Mouse (Mus musculus): ENCODE data around the gene Hpd.

Gene Hpd

DNA sequence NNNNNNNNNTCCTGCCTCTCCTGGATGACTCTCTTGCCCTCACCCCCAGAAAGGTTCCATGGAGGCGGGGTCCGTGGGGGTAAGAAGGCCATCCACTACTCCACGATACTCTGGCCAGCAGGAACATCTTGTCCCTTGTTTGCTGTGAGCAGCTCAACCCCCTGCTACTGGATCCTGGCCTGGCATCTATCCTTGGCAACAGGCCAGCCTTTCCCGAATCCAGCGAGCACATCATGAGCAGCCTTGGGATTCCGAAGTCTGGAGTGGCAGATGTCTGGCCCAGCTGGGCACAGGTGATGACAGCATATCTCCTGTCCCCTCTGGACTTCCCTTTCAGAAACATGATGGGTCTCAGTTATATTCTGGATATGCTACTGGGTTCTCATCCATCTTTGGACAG, 3.4 kb upstream of the Hpd start:
- DNase-seq (ENCODE audit: low read depth, low spot score) = no peak

DNA sequence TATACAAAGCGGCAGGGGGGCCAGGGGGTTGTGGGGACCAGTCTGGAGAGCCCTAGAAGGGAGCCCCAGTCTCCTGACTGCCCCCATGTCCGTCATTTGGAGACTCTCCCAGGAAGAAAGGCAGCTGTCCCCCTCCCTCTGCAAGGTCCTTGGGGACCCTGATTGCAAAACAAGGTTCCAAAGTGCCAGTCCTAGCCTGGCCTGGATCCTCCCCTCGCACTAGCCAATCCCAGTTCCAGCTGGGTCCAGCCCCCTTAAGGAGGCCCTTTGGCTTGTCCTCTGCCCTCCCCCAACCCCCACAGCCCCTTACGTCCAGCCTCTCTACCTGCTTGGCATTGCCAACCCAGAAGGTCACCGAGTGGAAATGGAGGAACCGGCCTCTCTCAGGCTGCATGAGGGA, 991 bp downstream of the Hpd start:
- DNase-seq (ENCODE audit: low read depth, low spot score) = no peak

- no peak for DNase-seq (ENCODE audit: low read depth, low spot score)
These were observed 2.1 kb downstream of the Hpd start for GRCm38 (mm10) chr5:123180390-123180789.

DNA sequence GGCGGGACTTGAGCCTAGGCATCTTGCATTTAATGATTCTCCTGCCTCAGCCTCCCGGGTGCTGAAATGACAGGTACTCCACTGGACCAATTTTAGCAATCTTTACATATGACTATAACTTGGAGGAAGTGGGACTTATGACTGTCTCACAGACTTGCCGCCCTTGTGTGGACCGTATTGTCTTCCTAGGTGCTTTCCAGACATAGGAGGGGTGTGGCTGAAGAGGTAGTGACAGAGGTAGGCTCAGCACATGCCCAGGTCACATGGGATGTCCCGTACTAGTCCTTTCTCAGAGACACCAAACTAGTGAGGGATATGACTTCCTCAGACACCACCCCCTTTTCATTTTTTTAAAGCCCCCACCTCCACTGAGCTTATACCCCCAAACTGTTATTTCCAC, 3.7 kb downstream of the Hpd start:
- DNase-seq (ENCODE audit: low read depth, low spot score) = no peak

DNA sequence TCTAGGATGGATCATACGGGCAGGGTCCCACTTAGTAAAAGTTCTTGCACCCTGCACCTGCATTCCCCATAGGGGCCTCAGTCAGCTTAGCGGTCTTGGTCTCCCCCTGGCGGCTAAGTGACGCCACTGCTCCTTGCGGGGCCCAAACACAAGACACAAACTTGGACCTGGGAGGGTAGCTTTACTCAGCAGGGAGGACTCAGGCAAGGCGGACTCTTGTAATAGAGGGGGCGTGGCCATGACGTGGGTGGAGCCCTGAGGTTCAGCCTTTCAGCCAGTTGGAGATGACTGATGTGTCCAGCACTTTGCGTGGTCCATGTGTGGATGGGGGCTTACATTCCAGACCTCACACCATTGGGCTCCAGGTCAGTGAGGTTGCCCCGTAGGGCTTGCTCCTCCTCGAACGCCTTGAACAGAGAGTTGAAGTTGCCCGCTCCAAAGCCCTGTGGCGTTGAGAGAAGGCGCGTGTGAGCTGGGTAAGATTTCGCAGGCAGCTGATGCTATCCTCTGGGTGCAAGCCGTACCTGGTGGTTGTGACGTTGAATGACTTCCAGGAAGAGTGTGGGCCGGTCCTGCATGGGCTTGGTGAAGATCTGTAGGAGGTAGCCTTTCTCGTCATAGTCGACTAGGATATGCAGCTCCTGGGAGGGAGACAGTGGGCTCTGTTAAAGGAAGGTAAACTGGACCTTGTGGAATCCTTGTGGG, 10.7 kb downstream of the Hpd start:
- DNase-seq (ENCODE audit: low read depth, low spot score) = peak; percentile 62

DNA sequence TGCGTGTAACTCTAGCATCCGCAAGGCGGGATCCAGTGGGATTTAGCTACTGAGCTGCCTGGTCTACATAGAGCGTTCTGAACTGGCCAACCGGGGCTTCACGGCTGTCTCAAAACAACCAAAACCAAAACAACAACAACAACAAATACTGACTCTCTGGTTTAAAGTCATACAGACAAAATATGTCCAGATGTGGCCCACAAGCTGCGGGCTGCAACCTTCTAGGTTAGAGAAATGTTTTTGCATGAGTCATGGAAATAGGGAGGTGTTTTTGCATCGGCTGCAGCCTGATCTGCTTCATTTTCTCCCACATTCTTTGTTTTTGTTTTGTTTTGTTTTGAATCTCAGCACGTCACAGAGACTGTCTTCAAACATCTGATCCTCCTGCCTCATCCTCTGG, 12.2 kb downstream of the Hpd start:
- no peak for DNase-seq (ENCODE audit: low read depth, low spot score)

- no peak for DNase-seq (ENCODE audit: low read depth, low spot score)
These were observed 13.2 kb downstream of the Hpd start, which contains the start of gene Psmd9 for GRCm38 (mm10) chr5:123169284-123169683. Gene Psmd9, plus strand, starts transcription at chr5:123169413.

- no peak for DNase-seq (ENCODE audit: low read depth, low spot score)
These were observed 14.9 kb downstream of the Hpd start for GRCm38 (mm10) chr5:123167591-123167990.

- DNase-seq (ENCODE audit: low read depth, low spot score) = no peak
These were observed 16.1 kb downstream of the Hpd start for GRCm38 (mm10) chr5:123166437-123166836.

- DNase-seq (ENCODE audit: low read depth, low spot score) = no peak
These were observed 19.6 kb downstream of the Hpd start for GRCm38 (mm10) chr5:123162942-123163341.

GRCm38 (mm10) chr5:123160341-123160740, 22.2 kb downstream of the Hpd start:
- DNase-seq (ENCODE audit: low read depth, low spot score) = no peak

- DNase-seq (ENCODE audit: low read depth, low spot score) = no peak
These were observed 22.7 kb downstream of the Hpd start for GRCm38 (mm10) chr5:123159866-123160265.

DNA sequence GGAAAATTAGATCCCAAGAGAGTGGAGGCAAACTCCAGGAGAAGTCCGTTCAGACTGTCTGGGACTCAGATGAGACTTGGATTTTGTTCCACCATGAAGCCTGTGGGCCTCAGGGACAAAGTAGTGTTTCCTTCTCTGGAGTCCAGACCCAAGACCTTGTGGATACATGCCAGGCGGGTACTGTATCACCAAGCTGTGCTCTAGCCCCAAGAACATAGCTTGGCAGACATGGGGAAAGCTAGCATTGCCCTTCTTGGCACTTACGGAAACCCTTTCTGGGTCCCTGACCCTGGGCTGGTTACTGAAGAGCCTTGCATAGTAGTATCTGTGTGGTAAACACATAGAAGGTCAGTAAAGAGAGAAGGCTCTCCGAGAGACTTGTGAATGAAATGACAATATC, 23.1 kb downstream of the Hpd start:
- DNase-seq (ENCODE audit: low read depth, low spot score) = no peak

DNA sequence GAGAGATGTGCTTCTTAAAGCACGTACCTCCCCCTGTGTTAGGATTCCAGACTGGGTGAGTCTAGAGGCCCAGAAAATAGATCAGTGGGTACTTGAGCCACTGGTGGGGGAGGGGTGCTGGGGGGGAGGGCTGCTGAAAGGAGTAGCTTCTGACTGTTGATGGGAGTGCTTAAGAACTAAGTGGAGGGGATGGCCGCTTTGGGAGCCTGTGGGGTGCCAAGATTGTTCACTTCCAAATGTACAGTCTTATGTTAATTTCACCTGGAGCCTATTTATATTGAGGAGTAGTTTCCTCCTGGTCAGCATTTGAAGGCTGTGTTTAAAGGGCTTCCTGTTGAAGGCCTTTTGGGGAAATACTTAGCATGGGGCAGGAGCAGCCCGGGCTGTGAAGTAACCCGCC, 24.6 kb downstream of the Hpd start:
- no peak for DNase-seq (ENCODE audit: low read depth, low spot score)

GRCm38 (mm10) chr5:123156763-123157162, 25.8 kb downstream of the Hpd start:
- DNase-seq (ENCODE audit: low read depth, low spot score) = no peak

DNA sequence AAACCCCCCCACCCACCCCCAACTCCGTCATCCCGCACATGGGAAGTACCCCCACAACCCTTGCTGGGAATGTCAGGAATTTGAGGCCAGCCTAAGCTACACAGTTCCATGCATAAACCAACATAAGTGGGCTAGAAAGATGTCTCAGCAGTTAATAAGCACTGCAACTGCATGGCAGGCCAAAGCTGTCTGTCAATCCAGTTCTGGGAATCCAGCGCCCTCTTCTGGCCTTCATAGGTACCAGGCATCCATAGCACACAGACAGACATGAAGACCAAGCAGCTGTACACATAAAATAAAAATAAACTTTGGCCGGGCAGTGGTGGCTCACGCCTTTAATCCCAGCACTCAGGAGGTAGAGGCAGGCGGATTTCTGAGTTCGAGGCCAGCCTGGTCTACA, 27.1 kb downstream of the Hpd start:
- DNase-seq (ENCODE audit: low read depth, low spot score) = no peak

DNA sequence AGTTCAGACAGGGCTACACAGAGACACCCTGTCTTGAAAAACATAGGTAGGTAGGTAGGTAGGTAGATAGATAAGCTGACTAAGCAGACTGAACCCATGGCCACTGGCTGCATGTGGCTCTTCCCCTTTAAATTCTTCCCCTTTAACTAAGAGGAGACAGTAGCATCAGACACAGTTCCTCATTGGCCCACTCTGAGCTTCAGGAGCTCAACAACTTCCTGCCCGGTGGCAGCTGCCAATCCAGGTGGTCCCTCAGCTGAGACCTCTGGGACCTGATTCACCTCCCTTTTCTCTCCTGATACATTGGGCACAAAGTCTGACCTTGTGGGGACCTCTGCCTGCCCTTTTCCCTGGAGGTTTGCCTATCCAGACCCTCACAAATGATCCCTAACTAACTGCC, 29.6 kb downstream of the Hpd start:
- DNase-seq (ENCODE audit: low read depth, low spot score) = no peak

- no peak for DNase-seq (ENCODE audit: low read depth, low spot score)
These were observed 30.7 kb downstream of the Hpd start for GRCm38 (mm10) chr5:123151707-123152362.

GRCm38 (mm10) chr5:123151077-123151476, 31.4 kb downstream of the Hpd start:
- no peak for DNase-seq (ENCODE audit: low read depth, low spot score)

DNA sequence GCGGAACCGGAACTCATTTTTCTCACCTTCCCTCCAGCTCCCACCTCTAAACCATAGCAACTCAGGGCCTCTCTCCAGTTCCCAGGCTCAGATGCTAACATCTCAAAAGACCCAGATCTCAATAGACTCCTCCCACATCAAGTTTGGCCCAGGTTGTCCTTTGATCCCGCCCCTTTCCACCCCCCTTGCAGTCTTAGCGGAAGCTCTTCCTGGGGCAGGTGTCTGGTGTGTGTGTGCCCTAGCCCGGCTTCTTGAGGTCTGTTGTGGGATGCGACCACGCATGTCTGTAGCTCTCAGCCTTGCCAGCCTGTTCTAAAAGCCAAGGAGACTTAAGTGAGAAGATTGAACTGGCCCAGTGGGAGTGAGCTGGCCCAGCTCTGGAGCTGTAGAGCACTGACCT, 31.9 kb downstream of the Hpd start:
- no peak for DNase-seq (ENCODE audit: low read depth, low spot score)

DNA sequence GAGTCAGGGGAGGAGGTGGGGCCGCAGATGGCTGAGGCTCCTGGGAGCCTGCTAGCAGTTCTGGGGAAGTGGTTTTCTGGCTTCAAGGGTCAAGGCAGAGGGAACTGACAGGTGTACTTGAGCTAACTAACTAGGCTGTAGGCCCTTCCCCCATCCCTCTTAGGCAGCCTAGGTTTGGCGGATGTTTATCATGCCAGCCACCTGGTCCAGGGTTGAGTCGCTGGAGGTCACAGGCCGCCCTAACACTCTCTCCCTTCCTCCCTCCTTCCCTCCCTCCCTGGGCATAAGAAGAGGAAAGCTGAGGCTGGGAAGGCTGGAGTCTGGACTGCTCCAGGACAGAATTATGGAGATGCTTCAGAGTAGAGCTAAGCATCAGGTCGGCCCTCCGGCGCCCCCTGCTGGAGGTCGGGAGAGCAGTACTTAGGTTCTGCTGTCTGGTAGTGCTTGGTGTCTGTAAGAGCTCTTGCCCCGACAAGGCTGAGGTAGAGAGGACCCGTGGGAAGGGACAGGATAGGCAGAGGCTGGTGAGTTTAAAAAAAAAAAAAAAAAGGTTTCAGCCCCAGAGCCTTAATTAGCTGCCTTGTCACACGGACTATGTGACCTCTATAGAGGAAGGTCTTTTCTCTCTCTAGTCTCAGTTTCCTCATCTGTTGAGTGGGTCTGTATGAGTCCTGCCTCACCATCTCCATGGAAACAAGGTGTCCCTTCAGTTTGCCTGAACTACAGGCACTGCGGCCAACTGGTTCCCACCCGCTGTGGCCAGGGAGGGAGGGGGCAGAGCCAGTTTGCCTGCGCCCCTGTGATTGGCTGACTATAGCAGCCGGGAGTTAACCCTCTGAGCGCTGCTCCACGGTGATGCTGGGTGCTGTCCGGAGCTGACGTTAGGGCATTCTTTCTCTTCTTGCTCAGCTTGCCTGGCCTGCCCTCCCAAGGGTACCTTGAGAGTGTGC, 32.8 kb downstream of the Hpd start:
- DNase-seq (ENCODE audit: low read depth, low spot score) = no peak

DNA sequence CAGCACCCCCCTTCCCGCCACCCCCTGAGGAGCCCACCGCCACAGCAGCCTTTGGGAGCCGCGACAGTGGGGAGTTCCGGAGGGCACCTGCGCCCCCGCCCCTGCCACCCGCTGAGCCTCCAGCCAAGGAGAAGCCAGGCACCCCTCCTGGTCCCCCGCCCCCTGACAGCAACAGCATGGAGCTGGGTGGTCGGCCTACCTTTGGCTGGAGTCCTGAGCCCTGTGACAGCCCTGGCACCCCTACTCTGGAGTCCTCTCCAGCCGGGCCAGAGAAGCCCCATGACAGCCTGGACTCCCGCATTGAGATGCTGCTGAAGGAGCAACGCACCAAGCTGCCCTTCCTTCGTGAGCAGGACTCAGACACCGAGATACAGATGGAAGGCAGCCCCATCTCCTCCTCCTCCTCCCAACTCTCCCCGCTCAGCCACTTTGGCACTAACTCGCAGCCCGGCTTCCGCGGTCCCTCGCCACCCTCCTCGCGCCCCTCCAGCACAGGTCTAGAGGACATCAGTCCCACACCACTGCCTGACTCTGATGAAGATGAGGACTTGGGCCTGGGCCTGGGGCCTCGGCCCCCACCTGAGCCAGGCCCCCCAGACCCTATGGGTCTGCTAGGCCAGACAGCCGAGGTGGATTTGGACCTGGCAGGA, 34.3 kb downstream of the Hpd start:
- no peak for DNase-seq (ENCODE audit: low read depth, low spot score)
